Mouse (Mus musculus) forebrain, embryonic 16.5 days (tissue): ENCODE results near the gene Bicral. TPM values are rescaled to one million over a fixed set of nuclear protein-coding genes. Genes with fewer than 3 reads are reported as not detected.
A peak's percentile ranks its signal among the peaks of the same experiment; 100 is the strongest.

Source experiments
- ATAC-seq: fragments of 200-750 bp; cut with Nextera tagmentation; 2 replicates; pipeline ENCODE4 v1.8.0; 2017; ENCODE audit warnings: mild to moderate bottlenecking, moderate library complexity
- H3K27ac ChIP-seq: fragments of 300-500 bp; sonication (generic); 2 replicates; pipeline ENCODE4 v1.5.1; 2014; ENCODE audit warnings: low read length, control low read depth
- H3K27me3 ChIP-seq: fragments of 300-500 bp; sonication (generic); replicated peaks from 2 replicates; pipeline ENCODE4 v1.6.1; 2014; ENCODE audit warnings: low read length; ENCODE audit not compliant: control insufficient read depth, insufficient read depth
- H3K36me3 ChIP-seq: fragments of 300-500 bp; sonication (generic); 2 replicates; pipeline ENCODE4 v1.6.1; 2014; ENCODE audit not compliant: control insufficient read depth, insufficient read depth
- H3K4me1 ChIP-seq: fragments of 300-500 bp; sonication (generic); replicated peaks from 2 replicates; pipeline ENCODE4 v1.6.1; 2014; ENCODE audit warnings: low read length; ENCODE audit not compliant: control insufficient read depth, insufficient read depth
- H3K4me2 ChIP-seq: fragments of 300-500 bp; sonication (generic); 2 replicates; pipeline ENCODE4 v1.6.1; 2014; ENCODE audit warnings: mild to moderate bottlenecking, low read length, control low read depth
- H3K4me3 ChIP-seq: fragments of 300-500 bp; sonication (generic); replicated peaks from 2 replicates; pipeline ENCODE4 v1.5.1; 2014; ENCODE audit warnings: mild to moderate bottlenecking, low read length, control low read depth
- H3K9ac ChIP-seq: fragments of 300-500 bp; sonication (generic); replicated peaks from 2 replicates; pipeline ENCODE4 v1.6.1; 2014; ENCODE audit warnings: low read depth, low read length, control low read depth
- H3K9me3 ChIP-seq: fragments of 300-500 bp; sonication (generic); 2 replicates; pipeline ENCODE4 v1.6.1; 2016; ENCODE audit warnings: low read length; ENCODE audit not compliant: control insufficient read depth
- WGBS: fragments of 180-500 bp; shearing (Covaris S2); extraction: QIAGEN DNeasy Blood & Tissue Kit; methylation state at CpG from one replicate; pipeline ENCODE4 v1.1.7; 2014; 5-methylcytosine and 5-hydroxymethylcytosine counted together
- polyA plus RNA-seq: library from polyadenylated mRNA; unstranded; fragments of >200 nt; fragmentation: Nextera tagmentation; extraction: Ambion mirVana; gene quantifications from 2 replicates; pipeline ENCODE4 v1.2.1, GENCODE M21; 2015

Gene Bicral
- polyA plus RNA-seq, 1 experiment from 2014 or later, result 10.0 TPM

DNA sequence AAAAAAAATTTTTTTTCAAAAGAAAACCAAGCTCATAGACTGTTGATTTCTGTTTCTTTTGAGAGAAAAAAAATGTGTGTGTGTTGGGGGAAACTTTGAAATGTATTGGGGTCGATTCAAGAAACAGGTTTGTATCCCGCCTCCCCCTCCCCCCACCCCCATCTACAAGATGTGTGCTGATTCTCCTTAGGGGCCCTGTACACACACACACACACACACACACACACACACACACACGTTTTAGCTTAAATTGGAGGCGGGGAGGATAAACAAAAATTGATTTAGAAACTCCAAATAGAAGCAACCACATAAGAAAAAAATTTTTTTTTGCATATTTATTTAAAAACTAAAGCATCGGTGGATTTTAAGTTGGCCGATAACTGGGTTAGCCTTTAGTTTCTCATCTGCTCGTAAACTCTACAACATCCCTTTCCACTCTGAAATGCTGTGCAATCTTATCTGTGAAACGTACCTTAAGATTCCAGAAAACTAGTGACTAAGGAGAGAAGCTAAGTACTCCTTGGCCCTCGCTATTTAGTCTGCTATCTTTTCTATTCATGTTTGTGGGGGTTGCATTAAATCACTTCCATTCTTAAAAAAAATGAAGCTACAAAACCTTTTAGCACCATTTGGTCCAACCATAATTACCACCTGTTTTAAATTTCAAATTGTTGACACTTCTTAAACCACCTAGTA, 615 bp upstream of the Bicral start:
- Histone ChIP-seq H3K4me2 (peak overlapping the region; percentile 47), H3K27me3 (no peaks in the 10 kb centered on the region), H3K36me3 (no peaks in the 10 kb centered on the region), H3K4me1 (peaks cover 34% of the 10 kb centered on the region), H3K27ac (peak overlapping the region; percentile 100), H3K9me3 (no peaks in the 10 kb centered on the region), H3K9ac (peak overlapping the region; percentile 100), H3K4me3 (peak overlapping the region; percentile 91)
- no peak for ATAC-seq
- 14% methylated on average over 9 of the region's 9 CpGs for WGBS

- H3K9me3 ChIP-seq, result no peaks in the 10 kb centered on the region
- WGBS, result under 1% methylated on average over 36 of the region's 52 CpGs
- peaks cover 43% of the 10 kb centered on the region for H3K4me1 ChIP-seq
These were observed 850 bp downstream of the Bicral start for GRCm38 (mm10) chr17:46857361-46857902.

DNA sequence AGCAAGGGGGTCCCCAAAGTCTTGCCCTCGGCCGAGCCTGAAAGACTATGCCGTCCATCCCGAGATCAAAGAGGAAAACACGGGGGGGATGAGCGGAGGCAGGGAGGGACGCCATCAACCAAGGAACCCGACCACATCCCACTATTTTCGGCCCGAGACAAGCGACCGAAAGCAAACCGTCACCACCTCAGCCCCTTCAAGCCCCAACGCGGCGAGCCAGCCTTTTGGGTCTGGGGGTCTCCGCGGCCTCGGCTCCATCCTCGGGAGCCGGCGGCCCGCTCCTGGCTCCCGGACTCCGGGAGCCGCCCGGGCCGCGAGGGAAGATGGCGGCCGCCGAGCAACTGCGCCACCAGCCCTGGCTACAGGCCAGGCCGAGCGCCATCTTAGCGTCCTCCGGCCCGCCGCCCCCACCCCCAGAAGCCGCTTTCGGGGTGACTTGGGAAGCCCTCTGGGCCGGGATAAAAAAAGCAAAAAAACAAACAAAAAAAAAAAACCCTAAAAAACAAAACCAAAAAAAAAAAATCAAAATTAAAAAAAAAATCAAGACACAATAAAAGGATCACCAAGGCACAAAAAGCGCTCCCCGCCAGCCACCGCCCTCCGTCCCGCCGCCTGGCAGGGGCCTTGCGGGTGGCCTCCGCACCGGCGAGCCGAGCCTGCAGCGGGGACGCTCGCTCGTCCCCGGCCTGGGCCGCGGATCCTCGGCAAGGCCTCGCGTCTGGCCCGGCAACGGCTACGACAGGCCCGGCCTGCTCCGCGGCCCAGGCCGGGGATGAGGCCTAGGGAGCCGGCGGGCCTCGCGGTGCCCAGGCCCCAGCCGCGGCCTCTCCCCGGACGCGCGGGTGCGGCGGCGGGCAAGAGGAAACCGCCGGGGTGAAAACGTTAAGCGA, 1.6 kb downstream of the Bicral start:
- Histone ChIP-seq H3K36me3 (no peaks in the 10 kb centered on the region), H3K27me3 (no peaks in the 10 kb centered on the region), H3K9me3 (no peaks in the 10 kb centered on the region), H3K9ac (peak overlapping the region; percentile 100), H3K27ac (peak overlapping the region; percentile 100), H3K4me2 (peak overlapping the region; percentile 74), H3K4me3 (peak overlapping the region; percentile 91), H3K4me1 (peaks cover 43% of the 10 kb centered on the region)
- WGBS, result under 1% methylated on average over 87 of the region's 87 CpGs
- ATAC-seq, result peak; percentile 32; the same call in 1 of the 2 replicates

More at GRCm38 (mm10) chr17:46857361-46857902, 850 bp downstream of the Bicral start:
- no peaks in the 10 kb centered on the region for H3K36me3 ChIP-seq
- H3K27ac ChIP-seq, result peak overlapping the region; percentile 100
- peak; percentile 80 for ATAC-seq
- H3K4me3 ChIP-seq, result peak overlapping the region; percentile 91
- no peaks in the 10 kb centered on the region for H3K27me3 ChIP-seq
- peak overlapping the region; percentile 74 for H3K4me2 ChIP-seq
- peak overlapping the region; percentile 100 for H3K9ac ChIP-seq

GRCm38 (mm10) chr17:46856107-46856388, 2.2 kb downstream of the Bicral start:
- H3K36me3 ChIP-seq, result no peaks in the 10 kb centered on the region
- ATAC-seq, result no peak
- H3K27me3 ChIP-seq, result no peaks in the 10 kb centered on the region
- peak overlapping the region; percentile 74 for H3K4me2 ChIP-seq
- H3K9ac ChIP-seq, result peak overlapping the region; percentile 100
- H3K9me3 ChIP-seq, result no peaks in the 10 kb centered on the region
- H3K27ac ChIP-seq, result peak overlapping the region; percentile 100
- H3K4me3 ChIP-seq, result peak overlapping the region; percentile 91
- WGBS, result 12% methylated on average over 4 of the region's 4 CpGs
- H3K4me1 ChIP-seq, result peaks cover 43% of the 10 kb centered on the region

DNA sequence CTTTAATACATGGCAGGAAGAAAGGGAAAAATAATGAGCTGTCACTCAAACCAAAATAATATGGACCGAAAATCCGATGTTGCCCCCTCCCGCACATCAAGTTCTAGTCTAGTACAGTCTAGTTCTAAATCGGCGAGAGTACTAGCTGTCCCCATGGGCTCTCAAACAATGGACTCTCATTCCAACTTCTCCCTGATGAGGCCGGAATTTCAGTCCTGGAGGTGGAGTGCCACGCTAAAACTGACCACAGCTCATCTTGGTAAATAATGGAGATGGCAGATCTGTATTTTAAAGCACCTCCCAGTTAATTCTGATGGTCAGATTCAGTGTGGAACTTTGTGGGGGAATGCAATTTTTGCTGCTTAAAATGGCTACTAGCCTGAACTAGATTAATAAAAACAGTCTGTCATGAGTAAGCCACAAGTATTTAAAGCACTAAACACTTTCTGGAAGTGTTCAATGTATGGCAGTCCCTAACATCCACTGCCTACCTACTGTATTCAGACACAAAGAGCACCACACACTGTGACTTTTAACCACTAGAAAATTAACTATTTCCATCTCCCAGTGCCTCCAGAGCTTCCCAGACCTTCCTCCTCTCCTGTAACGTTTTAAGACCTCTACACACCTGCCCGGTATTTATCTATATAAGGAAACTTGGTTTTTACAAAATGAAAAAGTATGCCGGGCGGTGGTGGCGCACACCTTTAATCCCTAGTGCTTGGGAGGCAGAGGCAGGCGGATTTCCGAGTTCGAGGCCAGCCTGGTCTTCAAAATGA, 2.8 kb downstream of the Bicral start:
- no peak for ATAC-seq
- 59% methylated on average over 15 of the region's 15 CpGs for WGBS
- no peaks in the 10 kb centered on the region for H3K27me3 ChIP-seq

GRCm38 (mm10) chr17:46854640-46855110, 3.6 kb downstream of the Bicral start:
- no peak for ATAC-seq
- Histone ChIP-seq H3K27me3 (no peaks in the 10 kb centered on the region), H3K27ac (no peak overlapping the region; the same call in 1 of the 2 replicates), H3K9ac (0 out of 2 replicates have a peak overlapping the region, but pooled peaks have one; percentile 9), H3K4me3 (no peak overlapping the region; the same call in 1 of the 2 replicates), H3K9me3 (no peaks in the 10 kb centered on the region), H3K36me3 (no peaks in the 10 kb centered on the region), H3K4me1 (peaks cover 33% of the 10 kb centered on the region), H3K4me2 (peak overlapping the region; percentile 74)
- whole genome bisulfite sequencing, result 85% methylated on average over 8 of the region's 8 CpGs

More for the DNA sequence above, 2.8 kb downstream of the Bicral start:
- Histone ChIP-seq H3K27ac (peak overlapping the region; percentile 100), H3K4me2 (peak overlapping the region; percentile 74), H3K36me3 (no peaks in the 10 kb centered on the region), H3K9me3 (no peaks in the 10 kb centered on the region), H3K4me3 (peak overlapping the region; percentile 91), H3K4me1 (peaks cover 39% of the 10 kb centered on the region), H3K9ac (peak overlapping the region; percentile 100)

GRCm38 (mm10) chr17:46854096-46854495, 4.2 kb downstream of the Bicral start:
- H3K36me3 ChIP-seq, result no peaks in the 10 kb centered on the region
- no peak overlapping the region for H3K4me2 ChIP-seq
- H3K9me3 ChIP-seq, result no peaks in the 10 kb centered on the region
- H3K4me3 ChIP-seq, result no peak overlapping the region
- H3K27ac ChIP-seq, result no peak overlapping the region
- H3K4me1 ChIP-seq, result peaks cover 31% of the 10 kb centered on the region
- no peak for ATAC-seq
- no peaks in the 10 kb centered on the region for H3K27me3 ChIP-seq
- WGBS, result 78% methylated on average over 7 of the region's 7 CpGs
- no peak overlapping the region for H3K9ac ChIP-seq

DNA sequence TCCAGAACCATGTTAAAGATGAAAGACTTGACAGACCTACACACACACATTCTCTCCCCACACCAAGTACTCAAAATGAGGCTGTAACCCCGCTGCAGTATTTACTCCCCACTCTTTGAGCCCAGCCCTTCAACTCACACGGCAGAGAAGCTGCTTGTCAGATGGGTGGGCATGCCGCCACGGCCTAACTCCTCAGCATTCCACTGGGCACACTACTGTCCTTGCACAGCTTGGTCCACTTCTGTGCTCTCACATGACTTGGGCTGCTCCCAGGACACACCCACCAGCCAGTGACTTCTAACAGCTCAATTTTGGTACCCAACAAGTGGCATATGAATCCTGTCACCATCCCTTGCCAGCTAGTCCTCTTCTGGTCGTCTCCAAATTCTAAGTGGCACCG, 5.0 kb downstream of the Bicral start:
- H3K4me3 ChIP-seq, result no peak overlapping the region
- no peak overlapping the region for H3K9ac ChIP-seq
- 39% methylated on average over 6 of the region's 6 CpGs for WGBS
- H3K4me2 ChIP-seq, result no peak overlapping the region
- H3K9me3 ChIP-seq, result no peaks in the 10 kb centered on the region
- peaks cover 27% of the 10 kb centered on the region for H3K4me1 ChIP-seq
- peak overlapping the region; percentile 1; the same call in 1 of the 2 replicates for H3K27ac ChIP-seq
- ATAC-seq, result no peak
- H3K36me3 ChIP-seq, result no peaks in the 10 kb centered on the region
- H3K27me3 ChIP-seq, result no peaks in the 10 kb centered on the region
